Mouse (Mus musculus): ENCODE measurements around the gene Zkscan5. TPM values are rescaled to one million over a fixed set of nuclear protein-coding genes. Genes with fewer than 3 reads are reported as not detected.

Gene Zkscan5
- polyA plus RNA-seq, 1 experiment from 2014 or later, result 3.6 TPM

DNA sequence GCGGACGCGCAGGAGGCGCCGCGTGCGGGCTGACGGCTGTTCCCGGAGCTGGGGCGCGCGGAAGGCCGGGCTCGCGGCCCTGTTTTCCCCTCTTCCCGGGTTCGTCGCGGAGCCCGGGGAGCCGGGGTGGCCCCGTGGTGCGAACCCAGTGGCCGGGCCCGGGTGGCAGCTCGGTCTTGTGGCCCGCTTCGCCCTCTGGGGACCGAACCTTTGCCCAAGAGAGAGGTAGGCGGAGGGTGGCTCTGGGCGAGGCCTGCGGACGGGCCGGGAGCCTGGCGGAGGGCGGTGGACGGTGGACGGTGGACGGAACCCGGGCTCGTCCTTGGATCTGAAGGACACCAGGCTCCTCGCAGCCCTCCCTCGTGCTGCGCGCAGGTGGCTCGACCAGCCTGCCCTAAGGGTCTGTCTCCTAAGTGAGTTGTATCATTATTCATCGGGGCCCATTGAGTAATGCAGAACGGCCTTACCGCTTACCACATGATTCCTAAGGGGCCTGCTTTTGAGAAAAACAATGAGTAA is 27.6 kb downstream of the Zkscan5 start:
- Histone ChIP-seq H3K27ac (replicated peaks) (peak overlapping the region; percentile 96), H3K36me3 (replicated peaks) (peaks cover 37% of the 10 kb centered on the region), H3K27me3 (no peaks in the 10 kb centered on the region), H3K9ac (peak overlapping the region; percentile 91), H3K4me3 (replicated peaks) (peak overlapping the region; percentile 86), H3K9me3 (replicated peaks) (no peaks in the 10 kb centered on the region), H3K4me1 (replicated peaks) (peaks cover 26% of the 10 kb centered on the region), H3K4me2 (peak overlapping the region; percentile 82)
- peak; percentile 63 for ATAC-seq (ENCODE audit: insufficient read depth)
- WGBS (ENCODE audit: insufficient replicate concordance), result under 1% methylated on average over 45 of the region's 49 CpGs

DNA sequence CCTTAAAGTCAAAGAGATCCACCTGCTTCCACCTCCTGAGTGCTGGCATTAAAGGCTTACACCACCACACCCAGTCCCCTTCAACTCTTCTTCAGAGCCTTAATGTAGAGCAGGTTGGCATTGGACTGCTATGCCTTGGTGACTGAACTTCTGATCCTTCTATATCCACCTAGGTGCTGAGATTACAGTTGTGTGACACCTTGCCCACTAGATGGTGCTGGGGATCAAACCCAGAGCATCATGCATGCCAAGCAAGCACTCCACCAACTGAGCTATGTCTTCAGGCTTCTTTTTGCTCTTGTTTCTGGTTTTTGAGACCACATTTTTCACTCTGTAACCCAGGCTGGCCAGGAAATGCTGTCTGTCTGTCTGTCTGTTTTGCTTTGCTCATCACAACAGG is 30.3 kb downstream of the Zkscan5 start:
- peaks cover 58% of the 10 kb centered on the region for H3K36me3 ChIP-seq (replicated peaks)
- H3K4me1 ChIP-seq (replicated peaks), result peaks cover 26% of the 10 kb centered on the region

GRCm38 (mm10) chr5:145249520-145249919 is 45.2 kb downstream of the Zkscan5 start:
- Histone ChIP-seq H3K36me3 (replicated peaks) (peaks cover 73% of the 10 kb centered on the region), H3K4me3 (replicated peaks) (no peak overlapping the region), H3K4me1 (replicated peaks) (no peaks in the 10 kb centered on the region), H3K27ac (replicated peaks) (no peak overlapping the region), H3K9ac (no peak overlapping the region), H3K9me3 (replicated peaks) (no peaks in the 10 kb centered on the region), H3K27me3 (no peaks in the 10 kb centered on the region), H3K4me2 (no peak overlapping the region)
- 78% methylated on average over 3 of the region's 3 CpGs for WGBS (ENCODE audit: insufficient replicate concordance)
- ATAC-seq (ENCODE audit: insufficient read depth), result no peak

More for the DNA sequence above, 30.3 kb downstream of the Zkscan5 start:
- Histone ChIP-seq H3K9me3 (replicated peaks) (no peaks in the 10 kb centered on the region), H3K9ac (no peak overlapping the region), H3K4me3 (replicated peaks) (no peak overlapping the region), H3K4me2 (no peak overlapping the region), H3K27me3 (no peaks in the 10 kb centered on the region), H3K27ac (replicated peaks) (no peak overlapping the region)
- ATAC-seq (ENCODE audit: insufficient read depth), result no peak

Other genes with a start within 250 kb of the Zkscan5 start
- gene Smurf1, start 238.7 kb upstream of the Zkscan5 start, polyA plus RNA-seq (2015; fragmentation: Nextera tagmentation; extraction: Ambion mirVana), result 2.0 and 2.3 TPM in 2 replicates
- not detected in 2 replicates for gene Gm4871, start 171.8 kb upstream of the Zkscan5 start, polyA plus RNA-seq (2015; fragmentation: Nextera tagmentation; extraction: Ambion mirVana)
- not detected in 2 replicates for gene 1700018F24Rik, start 161.6 kb upstream of the Zkscan5 start, polyA plus RNA-seq (2015; fragmentation: Nextera tagmentation; extraction: Ambion mirVana)
- gene Arpc1a, start 120.7 kb upstream of the Zkscan5 start, polyA plus RNA-seq (2015; fragmentation: Nextera tagmentation; extraction: Ambion mirVana), result 54.2 and 55.3 TPM in 2 replicates
- 0.10 TPM in 1 of 2 replicates, not detected in the other for gene Kpna7, start 120.5 kb upstream of the Zkscan5 start, polyA plus RNA-seq (2015; fragmentation: Nextera tagmentation; extraction: Ambion mirVana)
- 185 and 195 TPM in 2 replicates for gene Arpc1b, start 90.3 kb upstream of the Zkscan5 start, polyA plus RNA-seq (2015; fragmentation: Nextera tagmentation; extraction: Ambion mirVana)
- gene Pdap1, start 64.3 kb upstream of the Zkscan5 start, polyA plus RNA-seq (2015; fragmentation: Nextera tagmentation; extraction: Ambion mirVana), result 28.8 and 36.5 TPM in 2 replicates
- 121 and 128 TPM in 2 replicates for gene Bud31, start 64.2 kb upstream of the Zkscan5 start, polyA plus RNA-seq (2015; fragmentation: Nextera tagmentation; extraction: Ambion mirVana)
- 7.7 and 8.8 TPM in 2 replicates for gene Ptcd1, start 37.5 kb upstream of the Zkscan5 start, polyA plus RNA-seq (2015; fragmentation: Nextera tagmentation; extraction: Ambion mirVana)
- 24.4 and 25.1 TPM in 2 replicates for gene Cpsf4, start 37.3 kb upstream of the Zkscan5 start, polyA plus RNA-seq (2015; fragmentation: Nextera tagmentation; extraction: Ambion mirVana)
- gene Atp5j2, start 12.5 kb upstream of the Zkscan5 start, polyA plus RNA-seq (2015; fragmentation: Nextera tagmentation; extraction: Ambion mirVana), result 406 and 457 TPM in 2 replicates
- 8.7 and 8.8 TPM in 2 replicates for gene Zkscan14, start 2.7 kb upstream of the Zkscan5 start, polyA plus RNA-seq (2015; fragmentation: Nextera tagmentation; extraction: Ambion mirVana)
- 17.8 and 18.0 TPM in 2 replicates for gene Zfp655, start 27.2 kb downstream of the Zkscan5 start, polyA plus RNA-seq (2015; fragmentation: Nextera tagmentation; extraction: Ambion mirVana)
- 0.13 and 0.14 TPM in 2 replicates for gene Zscan25, start 75.9 kb downstream of the Zkscan5 start, polyA plus RNA-seq (2015; fragmentation: Nextera tagmentation; extraction: Ambion mirVana)
- 0.07 TPM in 1 of 2 replicates, not detected in the other for gene Cyp3a57, start 140.7 kb downstream of the Zkscan5 start, polyA plus RNA-seq (2015; fragmentation: Nextera tagmentation; extraction: Ambion mirVana)

Measured in liver, embryonic 15.5 days (tissue).